Mouse (Mus musculus): Measurements from ENCODE around the gene Rbfox1.
A peak's percentile ranks its signal among the peaks of the same experiment; 100 is the strongest.

The Rbfox1 gene

GRCm38 (mm10) chr16:5884746-5885689 is at the start of gene Rbfox1:
Gene Rbfox1 (plus strand): TSS chr16:5885355.
- peak; percentile 32 for DNase-seq (ENCODE audit: low spot score)

DNA sequence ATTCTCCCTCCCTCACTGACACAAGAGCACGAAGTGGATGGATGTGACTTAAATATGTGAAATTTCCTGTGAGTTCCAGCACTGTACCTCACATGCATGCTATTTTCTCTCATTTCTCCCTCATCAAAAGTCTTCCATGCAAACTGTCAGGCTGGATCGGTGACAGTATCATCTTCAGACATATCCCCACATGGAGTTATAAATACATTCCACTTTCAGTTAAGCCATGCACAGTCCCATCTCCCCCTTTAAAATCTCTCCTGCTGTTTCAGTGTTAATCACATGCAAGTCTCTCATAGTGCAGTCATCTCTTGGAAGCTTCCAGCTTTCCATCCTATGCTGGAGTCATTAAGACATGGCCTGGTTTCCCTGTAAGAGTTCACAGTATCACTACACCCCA is 48.4 kb upstream of the Rbfox1 start:
- DNase-seq (ENCODE audit: low spot score) = no peak

GRCm38 (mm10) chr16:5841167-5841566 is 44.0 kb upstream of the Rbfox1 start:
- DNase-seq (ENCODE audit: low spot score) = no peak

DNA sequence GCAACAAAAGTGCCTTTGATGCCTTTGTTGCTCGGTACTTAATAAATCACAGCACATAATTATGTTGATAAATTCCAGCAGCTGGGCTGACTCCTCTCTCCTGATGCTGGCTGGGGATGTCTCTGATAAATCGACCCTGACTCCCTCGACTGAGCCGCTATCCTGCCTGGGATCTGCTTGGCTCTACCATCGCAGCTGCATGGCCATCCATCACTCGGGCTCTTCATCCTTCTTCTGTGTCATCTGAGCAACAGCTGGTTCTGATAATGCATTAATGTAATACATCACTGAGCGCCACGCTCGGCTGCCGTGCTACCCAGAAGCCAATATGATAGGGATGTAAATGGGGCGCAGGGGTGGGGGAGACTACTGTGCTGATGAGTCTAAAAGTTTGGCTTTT is 39.5 kb upstream of the Rbfox1 start:
- DNase-seq (ENCODE audit: low spot score) = no peak

DNA sequence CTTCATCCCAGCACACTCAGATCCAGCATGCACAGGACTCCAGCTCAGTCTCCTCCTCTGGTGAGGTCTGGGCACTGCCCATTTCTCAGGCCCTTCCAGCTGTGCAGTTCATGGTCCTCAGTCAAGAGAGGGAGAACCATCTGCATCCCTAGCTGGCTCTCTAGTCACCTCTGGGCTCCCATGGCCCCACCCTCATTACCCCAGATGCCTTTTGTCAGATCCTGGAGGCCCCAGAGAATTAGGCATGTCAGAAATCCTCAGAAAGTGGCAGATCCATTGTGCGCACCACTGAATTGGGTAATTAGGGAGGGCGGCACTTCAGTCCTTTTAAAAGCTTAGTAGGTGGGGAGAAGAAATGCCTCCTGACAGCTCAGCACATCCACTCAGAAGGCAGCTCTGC is 32.1 kb upstream of the Rbfox1 start:
- DNase-seq (ENCODE audit: low spot score) = peak; percentile 23

DNA sequence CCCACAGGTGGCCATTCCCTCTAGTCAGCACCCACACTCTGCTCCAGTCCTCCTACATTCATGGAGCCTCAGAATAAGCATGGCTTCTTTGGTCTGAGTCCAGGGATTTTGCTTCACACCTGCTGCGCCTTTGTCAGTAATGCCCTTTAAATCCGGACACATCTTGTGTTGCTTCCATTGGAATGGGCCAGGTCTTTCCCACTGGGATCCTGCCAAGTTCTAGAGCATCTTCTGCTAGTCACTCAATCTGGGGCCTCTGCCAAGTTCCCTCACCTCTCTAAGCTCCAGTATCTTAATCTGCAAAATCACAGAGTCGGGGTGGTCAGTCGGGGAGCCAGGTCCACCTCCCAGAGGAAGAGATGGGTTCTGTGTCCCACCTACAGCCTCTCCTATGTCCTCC is 20.8 kb upstream of the Rbfox1 start:
- DNase-seq (ENCODE audit: low spot score) = no peak

GRCm38 (mm10) chr16:5866966-5867365 is 18.2 kb upstream of the Rbfox1 start:
- DNase-seq (ENCODE audit: low spot score) = no peak

GRCm38 (mm10) chr16:5870391-5870790 is 14.8 kb upstream of the Rbfox1 start:
- no peak for DNase-seq (ENCODE audit: low spot score)

GRCm38 (mm10) chr16:5881820-5882219 is 3.3 kb upstream of the Rbfox1 start:
- peak; percentile 26 for DNase-seq (ENCODE audit: low spot score)

- no peak for DNase-seq (ENCODE audit: low spot score)
These were observed 515 bp downstream of the Rbfox1 start for GRCm38 (mm10) chr16:5885690-5886050.

GRCm38 (mm10) chr16:5895564-5895963 is 10.4 kb downstream of the Rbfox1 start:
- no peak for DNase-seq (ENCODE audit: low spot score)

DNA sequence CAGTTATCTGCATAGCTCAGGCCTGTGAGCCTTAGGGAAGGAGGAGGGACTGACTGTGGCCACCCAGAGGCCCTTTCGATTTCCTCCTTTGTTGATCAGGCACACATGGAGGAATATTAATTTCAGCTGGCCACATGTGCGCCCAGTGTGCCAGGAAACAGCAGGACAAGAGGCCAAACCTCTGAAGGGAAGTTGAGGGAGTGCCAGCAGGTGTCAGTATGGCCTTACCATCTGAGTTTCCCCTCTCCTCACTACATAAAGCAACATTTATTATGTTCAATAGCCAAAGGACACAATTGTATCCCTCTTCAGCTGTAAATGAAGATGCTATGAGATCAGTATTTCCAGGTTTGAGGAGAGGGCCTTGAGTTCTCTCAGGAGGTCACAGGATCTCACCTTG is 13.2 kb downstream of the Rbfox1 start:
- DNase-seq (ENCODE audit: low spot score) = no peak

DNA sequence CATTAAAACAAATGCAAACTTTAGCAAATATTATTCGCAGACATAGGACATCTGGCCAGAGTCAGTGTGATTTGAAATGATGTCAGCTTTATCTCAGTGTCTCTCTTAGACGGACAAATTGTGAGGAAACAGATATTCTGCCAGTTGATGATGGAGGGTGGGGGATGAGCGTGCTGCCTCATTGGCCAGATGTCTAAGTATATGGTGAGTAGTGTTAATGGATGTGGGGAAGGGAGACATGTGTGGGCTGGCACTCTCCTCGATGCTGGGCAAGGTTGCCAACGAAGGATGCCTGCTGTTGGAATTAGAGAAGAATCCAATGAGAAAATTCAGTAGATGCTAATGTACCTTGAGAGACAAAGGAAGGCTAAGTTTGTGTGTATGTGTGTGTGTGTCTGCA is 25.6 kb downstream of the Rbfox1 start:
- no peak for DNase-seq (ENCODE audit: low spot score)

DNA sequence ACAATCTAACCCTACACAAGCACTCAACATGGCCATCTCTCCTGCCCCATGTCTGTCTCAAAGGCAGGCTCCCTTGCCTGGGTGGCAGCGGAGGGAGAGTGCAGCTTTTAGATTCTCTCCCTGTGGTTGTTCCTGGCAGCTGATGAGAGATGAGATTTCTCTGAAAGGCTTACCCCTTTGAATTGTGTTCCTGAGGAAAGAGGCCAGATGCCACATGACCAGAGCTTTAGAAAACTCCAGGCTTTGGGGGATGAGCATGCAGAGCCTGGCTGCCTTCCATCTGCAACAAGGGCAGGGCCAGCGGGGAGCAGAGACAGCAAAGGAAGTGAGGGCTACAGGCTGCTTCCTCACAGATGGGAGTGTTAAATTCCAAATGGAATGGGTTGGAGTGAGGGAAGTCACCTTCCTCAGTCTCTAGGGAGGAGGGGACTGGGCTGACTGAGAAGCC is 26.7 kb downstream of the Rbfox1 start:
- DNase-seq (ENCODE audit: low spot score) = peak; percentile 47

DNA sequence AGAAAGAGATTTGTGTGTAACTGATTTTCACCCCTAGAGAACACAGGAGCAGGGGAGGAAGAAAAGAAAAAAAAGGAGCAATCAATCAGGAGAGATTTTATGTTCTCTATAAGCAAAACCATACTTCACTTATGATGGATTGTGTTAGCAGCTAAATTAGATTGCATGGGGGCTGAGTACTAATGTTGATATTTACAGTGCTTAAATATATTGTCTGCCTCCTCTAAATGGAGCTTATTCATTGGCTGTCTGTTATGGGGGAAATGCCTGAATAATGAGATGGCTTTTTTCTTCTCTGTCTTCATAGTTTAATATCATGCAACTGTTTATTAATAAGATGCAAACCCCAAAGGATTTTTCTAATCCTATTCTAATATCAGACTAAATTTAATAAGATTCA is 32.8 kb downstream of the Rbfox1 start:
- DNase-seq (ENCODE audit: low spot score) = no peak

DNA sequence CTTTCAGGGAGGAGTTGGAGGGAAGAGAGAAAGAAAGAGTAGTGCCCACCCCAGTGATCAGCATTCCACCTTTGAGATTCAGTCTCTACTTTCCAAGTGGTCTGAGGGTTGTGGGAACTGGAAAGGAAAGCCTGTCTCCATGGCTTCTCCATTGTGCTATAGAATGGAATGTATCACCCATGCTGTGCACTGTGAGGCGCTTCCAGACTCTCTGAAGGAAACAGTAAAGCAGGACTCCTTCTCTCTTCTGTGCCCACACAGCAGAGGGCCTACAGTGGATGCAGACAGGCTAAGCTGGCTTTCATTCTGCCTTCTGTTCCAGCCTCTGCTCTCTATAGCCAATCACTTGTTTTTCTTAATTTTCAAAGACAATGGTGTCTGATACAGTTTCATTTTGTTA is 41.8 kb downstream of the Rbfox1 start:
- DNase-seq (ENCODE audit: low spot score) = no peak

DNA sequence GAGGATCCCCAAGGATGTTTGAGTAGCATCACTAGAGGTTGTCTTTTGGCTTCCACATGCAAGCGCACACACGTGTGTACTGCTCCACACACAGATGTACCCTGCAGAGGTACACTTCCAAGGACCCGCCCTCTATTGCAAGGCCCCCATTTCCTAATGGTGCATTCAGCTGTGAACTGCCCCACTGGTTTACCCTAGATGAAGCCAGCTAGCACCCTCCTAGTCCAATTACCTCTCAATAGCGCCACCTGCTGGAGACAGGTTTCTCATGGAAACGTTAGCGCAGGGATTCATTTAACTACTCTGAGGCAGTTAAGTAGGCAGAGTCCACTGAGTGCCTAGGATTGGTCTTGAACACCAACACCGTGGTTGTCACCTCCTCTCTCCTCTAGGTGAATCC is 46.5 kb downstream of the Rbfox1 start:
- peak; percentile 72 for DNase-seq (ENCODE audit: low spot score)

DNA sequence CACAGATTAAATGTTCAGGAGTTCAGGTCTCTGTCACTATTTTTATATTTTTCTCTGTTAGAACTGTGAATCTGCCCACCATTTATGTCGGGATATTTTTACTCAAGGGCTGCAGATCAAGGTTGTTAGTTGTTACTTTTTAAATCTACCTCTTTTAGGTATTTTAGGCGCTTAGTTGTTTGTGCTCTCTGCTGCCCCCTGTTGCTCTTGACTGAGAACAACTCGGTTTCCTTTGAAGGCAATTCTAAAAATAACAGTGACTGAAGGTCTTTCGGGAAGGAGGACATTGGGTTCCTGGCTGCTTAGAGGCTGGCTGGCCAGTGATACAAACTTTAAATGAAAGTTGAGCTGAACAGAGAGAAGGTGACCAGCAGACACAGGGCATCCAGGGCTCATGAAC is 54.9 kb downstream of the Rbfox1 start:
- no peak for DNase-seq (ENCODE audit: low spot score)

GRCm38 (mm10) chr16:5945682-5946081 is 60.5 kb downstream of the Rbfox1 start:
- no peak for DNase-seq (ENCODE audit: low spot score)

GRCm38 (mm10) chr16:5953106-5953505 is 68.0 kb downstream of the Rbfox1 start:
- no peak for DNase-seq (ENCODE audit: low spot score)

GRCm38 (mm10) chr16:5957418-5957817 is 72.3 kb downstream of the Rbfox1 start:
- DNase-seq (ENCODE audit: low spot score) = no peak

DNA sequence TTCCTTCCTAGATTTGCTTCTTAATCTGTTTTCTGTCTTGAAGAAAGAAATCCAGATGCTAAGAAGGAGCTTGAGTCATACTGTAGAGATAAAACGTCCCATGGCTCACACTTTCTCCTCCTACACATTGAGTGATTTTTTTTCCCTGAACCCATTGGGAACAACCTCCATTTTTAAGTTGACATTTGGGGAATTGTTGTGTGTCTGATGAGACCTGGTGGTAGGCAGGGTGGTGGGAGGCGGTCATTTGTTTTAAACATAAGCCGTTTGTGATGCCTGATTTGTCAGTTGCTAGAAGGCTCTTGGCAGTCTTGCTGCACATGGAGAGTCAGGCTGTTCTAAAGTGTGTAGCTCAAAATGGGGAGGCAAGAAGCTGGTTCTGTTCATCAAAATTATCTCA is 76.6 kb downstream of the Rbfox1 start:
- peak; percentile 49 for DNase-seq (ENCODE audit: low spot score)

DNA sequence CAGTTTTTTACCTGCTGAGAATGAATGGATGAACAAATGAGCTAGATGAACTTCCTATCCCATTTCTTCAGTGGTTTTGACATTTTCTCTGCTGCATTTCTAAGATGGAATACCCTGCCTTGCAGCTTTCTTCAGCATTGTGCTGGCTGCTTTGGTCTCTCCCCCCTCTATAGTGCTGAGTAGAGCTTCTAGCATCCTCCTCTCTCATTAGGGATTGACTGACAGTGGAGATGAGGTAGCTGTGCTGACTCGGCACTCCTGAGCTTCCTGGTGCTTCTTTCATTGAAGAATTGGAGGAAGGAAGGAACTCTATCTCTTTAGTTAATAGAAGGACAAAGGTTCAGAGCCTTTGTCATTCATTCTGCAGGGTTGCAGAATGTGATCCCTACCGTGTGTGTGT is 89.0 kb downstream of the Rbfox1 start:
- no peak for DNase-seq (ENCODE audit: low spot score)

Measured in left cerebral cortex, adult 11 months (tissue).